Mouse (Mus musculus): ENCODE data around the gene Hao1.
A peak's percentile ranks its signal among the peaks of the same experiment; 100 is the strongest.

Gene Hao1

GRCm38 (mm10) chr2:134462321-134462720, 91.8 kb downstream of the Hao1 start:
- DNase-seq (ENCODE audit: low read depth, low spot score): no peak

- DNase-seq (ENCODE audit: low read depth, low spot score): no peak
Observed at GRCm38 (mm10) chr2:134460831-134461230, 93.3 kb downstream of the Hao1 start.

DNA sequence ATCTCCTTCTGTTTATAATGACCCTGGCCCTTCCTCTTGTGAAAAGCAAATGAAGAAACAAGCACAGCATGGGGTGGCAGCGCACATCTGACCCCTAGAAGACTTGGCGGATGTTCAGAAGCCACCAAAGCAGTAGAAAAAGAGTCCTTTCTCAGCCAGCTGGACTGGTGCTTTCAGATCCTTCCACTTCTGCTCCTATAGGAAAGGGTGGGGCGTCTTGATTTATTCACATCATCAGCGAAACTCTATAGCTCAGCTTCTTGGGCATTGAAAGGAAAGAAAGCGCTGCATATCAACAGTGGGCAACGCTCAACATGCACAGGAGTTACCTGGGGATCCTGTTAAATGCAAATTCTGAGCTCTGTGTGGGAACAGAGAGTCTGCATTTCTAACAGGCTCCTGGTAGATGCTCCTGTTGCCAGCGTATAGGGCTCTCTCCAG, 98.1 kb downstream of the Hao1 start:
- DNase-seq (ENCODE audit: low read depth, low spot score): peak; percentile 81

- no peak for DNase-seq (ENCODE audit: low read depth, low spot score)
Observed at GRCm38 (mm10) chr2:134452748-134453147, 101.4 kb downstream of the Hao1 start.

GRCm38 (mm10) chr2:134450976-134451375, 103.2 kb downstream of the Hao1 start:
- DNase-seq (ENCODE audit: low read depth, low spot score): no peak
